10 mouse cellular contexts compared by ENCODE assay signal in genomic region chr7:141026097-141026739, GRCm38 (mm10). TPM values are rescaled to one million over a fixed set of nuclear protein-coding genes. Genes with fewer than 3 reads are reported as not detected.
A peak's percentile ranks its signal among the peaks of the same experiment; 100 is the strongest.
DNase-seq lines count a peak whose midpoint lies in the region; ATAC-seq and TF ChIP-seq lines count a peak whose summit lies in the region.
"Had no signal": no experiment of that assay in that cellular context is flagged by ENCODE, and none has a peak within 500 bp of the region (broad histone marks: within the 10 kb centered on the region; RNA-seq: fewer than 3 reads in every experiment).

No protein-coding gene starts in this region.

- TF ChIP-seq CTCF in lung, embryonic 14.5 days (IDR thresholded peaks at IDR 0.05; ENCODE audit: low read depth), result no peak
- no peak for TF ChIP-seq CTCF in olfactory bulb, adult 2 months (IDR thresholded peaks at IDR 0.05; ENCODE audit: insufficient read depth, low read depth, low read length)

- no peak overlapping the region for H3K4me2 ChIP-seq in lung, embryonic 14.5 days
- no peak overlapping the region for H3K4me2 ChIP-seq in hindbrain, embryonic 16.5 days (ENCODE audit: low read length)
- H3K4me2 ChIP-seq: embryonic facial prominence, embryonic 13.5 days had no signal

- no peaks in the 10 kb centered on the region for H3K27me3 ChIP-seq in lung, embryonic 14.5 days (ENCODE audit: insufficient read depth, low read length)
- no peaks in the 10 kb centered on the region for H3K27me3 ChIP-seq in embryonic facial prominence, embryonic 10.5 days (replicated peaks; ENCODE audit: low read depth, poor library complexity, severe bottlenecking)
- no peaks in the 10 kb centered on the region for H3K27me3 ChIP-seq in hindbrain, embryonic 16.5 days (replicated peaks; ENCODE audit: control insufficient read depth, insufficient read depth, low read length)
- H3K27me3 ChIP-seq: embryonic facial prominence, embryonic 13.5 days had no signal

- no peaks in the 10 kb centered on the region for H3K4me1 ChIP-seq in lung, embryonic 14.5 days (ENCODE audit: insufficient read depth)
- H3K4me1 ChIP-seq in embryonic facial prominence, embryonic 10.5 days, result peaks cover 19% of the 10 kb centered on the region
- peaks cover 4% of the 10 kb centered on the region; the same call in 1 of the 2 replicates for H3K4me1 ChIP-seq in hindbrain, embryonic 16.5 days (ENCODE audit: control insufficient read depth, insufficient read depth, low read depth, low read length)
- no peaks in the 10 kb centered on the region; the same call in 1 of the 2 replicates for H3K4me1 ChIP-seq in olfactory bulb, adult 2 months (ENCODE audit: control insufficient read depth, insufficient read depth, low read length)
- H3K4me1 ChIP-seq: embryonic facial prominence, embryonic 13.5 days had no signal

- H3K9ac ChIP-seq in lung, embryonic 14.5 days, result no peak overlapping the region
- H3K9ac ChIP-seq in hindbrain, embryonic 16.5 days (ENCODE audit: low read depth, low read length), result no peak overlapping the region
- H3K9ac ChIP-seq: embryonic facial prominence, embryonic 13.5 days had no signal

- no peaks in the 10 kb centered on the region for H3K9me3 ChIP-seq in lung, embryonic 14.5 days (ENCODE audit: low read depth, low read length)
- H3K9me3 ChIP-seq in embryonic facial prominence, embryonic 10.5 days, result no peaks in the 10 kb centered on the region
- H3K9me3 ChIP-seq in hindbrain, embryonic 16.5 days (ENCODE audit: control insufficient read depth, low read length), result no peaks in the 10 kb centered on the region
- H3K9me3 ChIP-seq: embryonic facial prominence, embryonic 13.5 days had no signal

- WGBS in lung, embryonic 14.5 days, result 46% methylated on average over 6 of the region's 6 CpGs
- WGBS in embryonic facial prominence, embryonic 10.5 days, result 40% methylated on average over 6 of the region's 6 CpGs
- WGBS in hindbrain, embryonic 16.5 days, result 16% methylated on average over 6 of the region's 6 CpGs
- WGBS in olfactory bulb, adult 2 months, result 39% methylated on average over 6 of the region's 6 CpGs

- TF ChIP-seq POLR2A in olfactory bulb, adult 2 months (IDR thresholded peaks at IDR 0.05; ENCODE audit: insufficient read depth, low read depth, low read length), result no peak

- H3K4me3 ChIP-seq in lung, embryonic 14.5 days (ENCODE audit: low read depth, low read length), result no peak overlapping the region
- no peak overlapping the region for H3K4me3 ChIP-seq in embryonic facial prominence, embryonic 10.5 days
- H3K4me3 ChIP-seq in hindbrain, embryonic 16.5 days (ENCODE audit: low read length), result no peak overlapping the region
- H3K4me3 ChIP-seq in olfactory bulb, adult 2 months (ENCODE audit: insufficient read depth, low read depth, low read length), result no peak overlapping the region
- H3K4me3 ChIP-seq: embryonic facial prominence, embryonic 13.5 days had no signal

- DNase-seq in lung, embryonic 14.5 days, result no peak
- no peak for DNase-seq in lung, postnatal 4 days
- DNase-seq in embryonic facial prominence, embryonic 10.5 days (ENCODE audit: low spot score), result no peak
- no peak for DNase-seq in ovary, adult 18-20 months (ENCODE audit: low spot score)
- DNase-seq in thymus, postnatal 14 days, result no peak
- DNase-seq in urinary bladder, postnatal 14 days (ENCODE audit: low spot score), result no peak

- H3K36me3 ChIP-seq in lung, embryonic 14.5 days (ENCODE audit: insufficient read depth), result no peaks in the 10 kb centered on the region
- no peaks in the 10 kb centered on the region for H3K36me3 ChIP-seq in embryonic facial prominence, embryonic 10.5 days (replicated peaks)
- H3K36me3 ChIP-seq in hindbrain, embryonic 16.5 days (ENCODE audit: control insufficient read depth, insufficient read depth, low read length), result no peaks in the 10 kb centered on the region
- H3K36me3 ChIP-seq: embryonic facial prominence, embryonic 13.5 days had no signal

- peak overlapping the region; percentile 51 for H3K27ac ChIP-seq in lung, embryonic 14.5 days (ENCODE audit: low read depth)
- H3K27ac ChIP-seq in embryonic facial prominence, embryonic 10.5 days (replicated peaks), result peak overlapping the region; percentile 63; the same call in 1 of the 2 replicates
- peak overlapping the region; percentile 64 for H3K27ac ChIP-seq in hindbrain, embryonic 16.5 days (ENCODE audit: low read depth, low read length)
- peak overlapping the region; percentile 33 for H3K27ac ChIP-seq in olfactory bulb, adult 2 months (ENCODE audit: insufficient read depth, low read depth, low read length)
- H3K27ac ChIP-seq: embryonic facial prominence, embryonic 13.5 days had no signal

- ATAC-seq in lung, embryonic 14.5 days (ENCODE audit: insufficient read depth), result no peak
- ATAC-seq in hindbrain, embryonic 16.5 days, result peak; percentile 53

RNA-seq across cellular contexts. Expression of gene Gm17387, which starts 2.7 kb away (rescaled TPM):
- polyA plus RNA-seq in lung, embryonic 14.5 days (2014; fragmentation: Nextera tagmentation; extraction: Ambion mirVana), result not detected in 2 replicates
- not detected in 2 replicates for polyA plus RNA-seq in embryonic facial prominence, embryonic 10.5 days (2016; fragmentation: Nextera tagmentation; extraction: Ambion mirVana)
- polyA plus RNA-seq in hindbrain, embryonic 16.5 days (2015; fragmentation: Nextera tagmentation; extraction: Ambion mirVana), result not detected in 2 replicates
- polyA plus RNA-seq in olfactory bulb, adult 2 months (2012; ENCODE audit: insufficient read depth, insufficient read length, low replicate concordance, missing spikeins), result not detected in 2 replicates
- polyA plus RNA-seq: embryonic facial prominence, embryonic 13.5 days; heart, embryonic 14.5 days had no signal

RNA-seq across cellular contexts. Expression of gene Ifitm6, which starts 8.5 kb away (rescaled TPM):
- 0.49 and 1.1 TPM in 2 replicates for polyA plus RNA-seq in lung, embryonic 14.5 days (2014; fragmentation: Nextera tagmentation; extraction: Ambion mirVana)
- not detected in 2 replicates for polyA plus RNA-seq in embryonic facial prominence, embryonic 10.5 days (2016; fragmentation: Nextera tagmentation; extraction: Ambion mirVana)
- polyA plus RNA-seq in hindbrain, embryonic 16.5 days (2015; fragmentation: Nextera tagmentation; extraction: Ambion mirVana), result 0.83 and 1.3 TPM in 2 replicates
- not detected in 2 replicates for polyA plus RNA-seq in olfactory bulb, adult 2 months (2012; ENCODE audit: insufficient read depth, insufficient read length, low replicate concordance, missing spikeins)

RNA-seq across cellular contexts. Expression of gene Ifitm3, which starts 15.6 kb away (rescaled TPM):
- 164 and 183 TPM in 2 replicates for polyA plus RNA-seq in lung, embryonic 14.5 days (2014; fragmentation: Nextera tagmentation; extraction: Ambion mirVana)
- 42.6 and 44.7 TPM in 2 replicates for polyA plus RNA-seq in embryonic facial prominence, embryonic 10.5 days (2016; fragmentation: Nextera tagmentation; extraction: Ambion mirVana)
- 41.2 and 43.1 TPM in 2 replicates for polyA plus RNA-seq in hindbrain, embryonic 16.5 days (2015; fragmentation: Nextera tagmentation; extraction: Ambion mirVana)
- not detected in 2 replicates for polyA plus RNA-seq in olfactory bulb, adult 2 months (2012; ENCODE audit: insufficient read depth, insufficient read length, low replicate concordance, missing spikeins)

RNA-seq across cellular contexts. Expression of gene B4galnt4, which starts 34.7 kb away (rescaled TPM):
- 5.6 and 7.1 TPM in 2 replicates for polyA plus RNA-seq in lung, embryonic 14.5 days (2014; fragmentation: Nextera tagmentation; extraction: Ambion mirVana)
- polyA plus RNA-seq in embryonic facial prominence, embryonic 10.5 days (2016; fragmentation: Nextera tagmentation; extraction: Ambion mirVana), result 26.5 and 27.7 TPM in 2 replicates
- polyA plus RNA-seq in hindbrain, embryonic 16.5 days (2015; fragmentation: Nextera tagmentation; extraction: Ambion mirVana), result 53.3 and 55.0 TPM in 2 replicates
- not detected in 2 replicates for polyA plus RNA-seq in olfactory bulb, adult 2 months (2012; ENCODE audit: insufficient read depth, insufficient read length, low replicate concordance, missing spikeins)

RNA-seq across cellular contexts. Expression of gene Pkp3, which starts 51.8 kb away (rescaled TPM):
- 7.5 and 8.7 TPM in 2 replicates for polyA plus RNA-seq in lung, embryonic 14.5 days (2014; fragmentation: Nextera tagmentation; extraction: Ambion mirVana)
- 9.4 and 9.6 TPM in 2 replicates for polyA plus RNA-seq in embryonic facial prominence, embryonic 10.5 days (2016; fragmentation: Nextera tagmentation; extraction: Ambion mirVana)
- 0.31 and 0.32 TPM in 2 replicates for polyA plus RNA-seq in hindbrain, embryonic 16.5 days (2015; fragmentation: Nextera tagmentation; extraction: Ambion mirVana)
- polyA plus RNA-seq in olfactory bulb, adult 2 months (2012; ENCODE audit: insufficient read depth, insufficient read length, low replicate concordance, missing spikeins), result not detected in 2 replicates
